Mouse (Mus musculus) thymus, adult 2 months (tissue): ENCODE data around the gene Ctsk.

Experiments
- CTCF ChIP-seq: fragments of 200-500 bp; IDR thresholded peaks from 2 replicates; pipeline ENCODE4 v1.5.1; 2012; ENCODE audit warnings: mild to moderate bottlenecking, control low read depth, low read length, moderate library complexity, borderline replicate concordance; ENCODE audit not compliant: control insufficient read depth, poor library complexity, insufficient read depth; ENCODE audit errors: extremely low read depth
- POLR2A ChIP-seq: fragments of 200-500 bp; IDR thresholded peaks from 2 replicates; pipeline ENCODE4 v1.6.1; 2012; ENCODE audit warnings: mild to moderate bottlenecking, low read length, control low read depth, moderate library complexity; ENCODE audit not compliant: control insufficient read depth, poor library complexity, insufficient read depth; ENCODE audit errors: extremely low read depth

DNA sequence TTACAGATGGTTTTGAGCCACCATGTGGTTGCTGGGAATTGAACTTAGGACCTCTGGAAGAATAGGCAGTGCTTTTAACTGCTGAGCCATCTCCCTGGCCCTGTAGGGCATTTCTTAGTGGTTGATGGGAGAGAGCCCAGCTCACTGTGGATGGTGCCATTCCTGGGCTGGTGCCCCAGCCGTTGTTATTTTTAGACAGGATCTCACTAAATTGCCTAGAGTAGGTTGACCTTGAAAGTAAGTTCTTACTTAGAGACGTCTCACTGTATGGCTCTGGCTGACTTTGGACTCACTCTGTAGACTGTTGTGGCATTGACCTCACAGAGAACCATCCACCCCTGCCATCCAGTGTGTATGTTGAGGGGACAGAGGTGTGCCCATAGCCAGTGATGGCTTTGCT lies 827 bp upstream of the Ctsk start:
- TF ChIP-seq CTCF (no peak), POLR2A (no peak)
